Mouse (Mus musculus): ENCODE results near the gene Gpx2.

- TF ChIP-seq POLR2A (IDR thresholded peaks at IDR 0.05; ENCODE audit: control insufficient read depth, low read depth, low read length) (no peak), CTCF (IDR thresholded peaks at IDR 0.05; ENCODE audit: control insufficient read depth, insufficient read depth, insufficient replicate concordance, low read depth, low read length) (no peak)
Observed at GRCm38 (mm10) chr12:76844346-76845061, 49.1 kb upstream of the Gpx2 start.
